Mouse (Mus musculus) forebrain, embryonic 16.5 days (tissue): ENCODE measurements at regions not wholly inside any gene's neighbourhood (a gene's known extent, or its start where the extent isn't known, plus 50 kb on each side); places are given as distances from the start of the nearest gene placed in this dataset.

Experiments used
- ATAC-seq: fragments of 200-750 bp; cut with Nextera tagmentation; 2 replicates; pipeline ENCODE4 v1.8.0; 2017; ENCODE audit warnings: mild to moderate bottlenecking, moderate library complexity
- H3K27ac ChIP-seq: fragments of 300-500 bp; sonication (generic); 2 replicates; pipeline ENCODE4 v1.5.1; 2014; ENCODE audit warnings: low read length, control low read depth
- H3K27me3 ChIP-seq: fragments of 300-500 bp; sonication (generic); replicated peaks from 2 replicates; pipeline ENCODE4 v1.6.1; 2014; ENCODE audit warnings: low read length; ENCODE audit not compliant: control insufficient read depth, insufficient read depth
- H3K36me3 ChIP-seq: fragments of 300-500 bp; sonication (generic); 2 replicates; pipeline ENCODE4 v1.6.1; 2014; ENCODE audit not compliant: control insufficient read depth, insufficient read depth
- H3K4me1 ChIP-seq: fragments of 300-500 bp; sonication (generic); replicated peaks from 2 replicates; pipeline ENCODE4 v1.6.1; 2014; ENCODE audit warnings: low read length; ENCODE audit not compliant: control insufficient read depth, insufficient read depth
- H3K4me2 ChIP-seq: fragments of 300-500 bp; sonication (generic); 2 replicates; pipeline ENCODE4 v1.6.1; 2014; ENCODE audit warnings: mild to moderate bottlenecking, low read length, control low read depth
- H3K4me3 ChIP-seq: fragments of 300-500 bp; sonication (generic); replicated peaks from 2 replicates; pipeline ENCODE4 v1.5.1; 2014; ENCODE audit warnings: mild to moderate bottlenecking, low read length, control low read depth
- H3K9ac ChIP-seq: fragments of 300-500 bp; sonication (generic); replicated peaks from 2 replicates; pipeline ENCODE4 v1.6.1; 2014; ENCODE audit warnings: low read depth, low read length, control low read depth
- H3K9me3 ChIP-seq: fragments of 300-500 bp; sonication (generic); 2 replicates; pipeline ENCODE4 v1.6.1; 2016; ENCODE audit warnings: low read length; ENCODE audit not compliant: control insufficient read depth
- WGBS: fragments of 180-500 bp; shearing (Covaris S2); extraction: QIAGEN DNeasy Blood & Tissue Kit; methylation state at CpG from one replicate; pipeline ENCODE4 v1.1.7; 2014; 5-methylcytosine and 5-hydroxymethylcytosine counted together

DNA sequence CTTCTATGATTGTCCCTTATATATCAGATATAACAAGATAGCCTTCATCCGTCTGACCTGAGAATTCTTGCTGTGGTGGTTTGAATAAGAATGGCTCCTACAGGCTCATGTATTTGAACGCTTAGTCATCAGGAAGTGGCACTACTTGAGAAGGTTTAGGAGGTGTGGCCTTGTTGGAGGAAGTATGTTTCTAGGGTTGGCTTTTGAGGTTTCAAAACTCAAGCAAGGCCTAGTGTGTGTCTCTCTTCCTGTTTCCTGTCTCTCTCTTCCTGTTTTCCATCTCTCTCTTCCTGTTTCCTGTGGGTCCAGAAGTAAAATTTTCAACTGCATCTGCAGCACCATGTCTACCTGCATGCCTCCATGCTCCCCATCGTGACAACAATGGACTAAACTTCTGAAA is 58.3 kb upstream of the Sorl1 start:
- peak overlapping the region; percentile 85 for H3K27ac ChIP-seq
- H3K36me3 ChIP-seq: no peaks in the 10 kb centered on the region
- H3K4me3 ChIP-seq: no peak overlapping the region
- H3K9me3 ChIP-seq: no peaks in the 10 kb centered on the region
- no peaks in the 10 kb centered on the region for H3K27me3 ChIP-seq
- no peak overlapping the region for H3K4me2 ChIP-seq
- no peak for ATAC-seq
- H3K9ac ChIP-seq: no peak overlapping the region
- peaks cover 45% of the 10 kb centered on the region for H3K4me1 ChIP-seq
- 84% methylated on average over 3 of the region's 3 CpGs for WGBS

DNA sequence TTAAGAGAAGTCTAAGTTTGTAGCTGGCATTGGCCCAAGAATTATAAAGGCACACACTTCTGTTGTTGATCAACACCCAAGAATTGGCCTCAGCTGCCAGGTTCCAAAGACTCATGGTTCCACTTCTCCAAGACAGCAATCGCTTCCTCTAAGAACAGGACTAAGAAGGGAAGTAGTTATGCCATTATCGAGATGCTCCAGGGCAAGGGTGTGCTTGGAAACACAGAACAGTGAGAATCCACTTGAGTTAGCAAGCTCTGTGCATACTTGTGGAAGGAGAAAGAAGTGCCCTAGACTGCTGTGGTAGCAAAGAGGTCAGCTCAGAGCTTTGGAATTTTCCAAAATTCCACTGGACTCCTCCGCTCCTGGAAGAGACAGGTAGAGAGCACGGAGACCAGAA is 56.1 kb upstream of the Sorl1 start:
- Histone ChIP-seq H3K27ac (no peak overlapping the region), H3K4me2 (no peak overlapping the region), H3K27me3 (no peaks in the 10 kb centered on the region), H3K9ac (no peak overlapping the region), H3K4me3 (no peak overlapping the region), H3K36me3 (no peaks in the 10 kb centered on the region), H3K9me3 (no peaks in the 10 kb centered on the region), H3K4me1 (peaks cover 38% of the 10 kb centered on the region)
- WGBS: 89% methylated on average over 4 of the region's 4 CpGs
- ATAC-seq: no peak

DNA sequence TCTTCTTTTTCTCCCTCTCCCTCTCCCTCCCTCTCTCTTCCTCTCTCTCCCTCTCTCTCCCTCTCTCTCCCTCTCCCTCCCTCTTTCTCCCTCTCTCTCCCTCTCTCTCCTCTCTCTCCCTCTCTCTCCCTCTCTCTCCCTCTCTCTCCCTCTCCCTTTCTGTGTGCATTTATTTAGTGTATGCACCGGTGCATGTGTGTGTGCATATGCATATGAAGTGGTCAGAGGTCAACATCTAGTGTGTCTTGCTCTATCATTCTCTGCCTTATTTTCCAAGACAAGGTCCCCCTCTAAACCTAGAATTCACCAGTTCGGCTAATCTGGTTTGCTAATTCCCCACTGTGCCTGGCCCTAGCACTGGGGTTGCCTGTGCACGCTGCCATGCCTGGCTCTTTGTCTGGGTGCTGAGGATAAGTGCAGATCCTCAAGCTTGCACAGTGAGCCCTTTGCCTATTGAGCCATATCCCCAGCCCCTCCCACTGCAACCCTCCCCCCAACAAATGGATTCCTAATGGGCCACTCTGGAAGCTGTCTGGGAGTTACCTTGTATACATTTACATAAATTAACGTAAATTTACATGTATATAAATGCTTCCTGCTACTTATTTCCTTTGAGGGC is 54.8 kb upstream of the Sorl1 start:
- Histone ChIP-seq H3K27ac (peak overlapping the region; percentile 79), H3K4me1 (peaks cover 33% of the 10 kb centered on the region), H3K27me3 (no peaks in the 10 kb centered on the region), H3K4me2 (no peak overlapping the region), H3K4me3 (no peak overlapping the region), H3K9ac (peak overlapping the region; percentile 13; the same call in 1 of the 2 replicates), H3K9me3 (no peaks in the 10 kb centered on the region), H3K36me3 (no peaks in the 10 kb centered on the region)
- peak; percentile 68 for ATAC-seq
- 12% methylated on average over 4 of the region's 4 CpGs for WGBS

DNA sequence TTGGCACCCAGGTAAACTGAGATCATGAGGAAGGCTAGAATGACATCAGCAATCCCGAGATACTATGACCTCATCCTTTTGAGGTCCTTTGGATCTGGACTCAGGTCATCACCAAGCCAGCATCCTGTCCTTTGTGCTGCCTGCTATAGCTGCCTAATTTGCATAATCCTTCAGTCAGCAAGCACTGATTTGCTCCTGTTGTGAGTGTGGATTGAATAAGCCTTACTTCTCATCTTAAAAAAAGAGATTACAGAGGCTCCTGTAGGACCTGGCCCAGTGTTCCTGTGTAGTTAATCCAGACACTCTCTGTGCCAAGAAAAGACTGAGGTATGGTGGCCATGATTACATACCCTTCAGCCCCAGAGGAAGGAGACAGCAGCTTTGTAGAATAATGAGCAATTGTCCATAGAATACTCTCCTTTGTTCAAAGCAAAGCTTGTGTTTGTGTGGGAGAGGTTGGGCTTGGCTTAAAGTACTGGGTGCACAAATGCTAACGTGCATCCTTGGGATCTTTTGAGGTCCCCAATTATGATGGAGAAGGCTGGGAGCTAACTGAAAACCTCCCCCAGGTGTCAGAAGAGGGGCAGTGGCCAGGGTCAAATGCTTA is 50.4 kb upstream of the Sorl1 start:
- Histone ChIP-seq H3K27me3 (no peaks in the 10 kb centered on the region), H3K4me3 (no peak overlapping the region), H3K36me3 (no peaks in the 10 kb centered on the region), H3K9me3 (no peaks in the 10 kb centered on the region), H3K4me1 (peaks cover 20% of the 10 kb centered on the region), H3K9ac (no peak overlapping the region), H3K4me2 (no peak overlapping the region), H3K27ac (peak overlapping the region; percentile 72)
- ATAC-seq: peak; percentile 48
- 4% methylated on average over 2 of the region's 2 CpGs for WGBS
